Mouse (Mus musculus) brain, embryonic 18.5 days (tissue): ENCODE measurements around the gene Qprt.
"Not testable (repeated sequence)": the region's sequence is repeated elsewhere in the genome, so short reads cannot be mapped to it uniquely, and the experiment has no call there.

Experiments
- DNase-seq: peaks from one replicate; pipeline ENCODE4 v3.0.0-alpha.2; 2012; ENCODE audit warnings: low read depth, low spot score

Qprt gene

GRCm38 (mm10) chr7:127098521-127098920 is 23.5 kb downstream of the Qprt start:
- DNase-seq = no peak

- DNase-seq = no peak
Observed at GRCm38 (mm10) chr7:127096456-127096855, 25.6 kb downstream of the Qprt start.

DNA sequence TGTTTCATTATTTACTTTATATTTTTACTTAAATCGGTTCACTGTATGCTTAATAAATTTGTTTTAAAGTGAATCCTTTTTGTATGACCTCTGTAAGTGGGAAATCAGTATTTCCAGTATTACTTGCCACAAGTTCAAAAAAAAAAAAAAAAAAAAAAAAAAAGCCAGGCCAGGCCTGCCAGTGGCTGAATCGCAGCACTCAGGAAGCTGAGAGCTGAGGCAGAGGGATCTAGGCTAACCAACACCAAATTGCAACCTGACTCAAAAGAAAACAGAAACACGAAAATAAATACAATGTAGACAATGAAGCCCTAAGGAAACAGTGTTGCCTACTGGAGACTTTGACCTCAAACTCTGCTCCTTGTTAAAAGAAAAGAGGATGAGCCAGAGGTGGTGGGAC is 28.1 kb downstream of the Qprt start:
- no peak for DNase-seq

DNA sequence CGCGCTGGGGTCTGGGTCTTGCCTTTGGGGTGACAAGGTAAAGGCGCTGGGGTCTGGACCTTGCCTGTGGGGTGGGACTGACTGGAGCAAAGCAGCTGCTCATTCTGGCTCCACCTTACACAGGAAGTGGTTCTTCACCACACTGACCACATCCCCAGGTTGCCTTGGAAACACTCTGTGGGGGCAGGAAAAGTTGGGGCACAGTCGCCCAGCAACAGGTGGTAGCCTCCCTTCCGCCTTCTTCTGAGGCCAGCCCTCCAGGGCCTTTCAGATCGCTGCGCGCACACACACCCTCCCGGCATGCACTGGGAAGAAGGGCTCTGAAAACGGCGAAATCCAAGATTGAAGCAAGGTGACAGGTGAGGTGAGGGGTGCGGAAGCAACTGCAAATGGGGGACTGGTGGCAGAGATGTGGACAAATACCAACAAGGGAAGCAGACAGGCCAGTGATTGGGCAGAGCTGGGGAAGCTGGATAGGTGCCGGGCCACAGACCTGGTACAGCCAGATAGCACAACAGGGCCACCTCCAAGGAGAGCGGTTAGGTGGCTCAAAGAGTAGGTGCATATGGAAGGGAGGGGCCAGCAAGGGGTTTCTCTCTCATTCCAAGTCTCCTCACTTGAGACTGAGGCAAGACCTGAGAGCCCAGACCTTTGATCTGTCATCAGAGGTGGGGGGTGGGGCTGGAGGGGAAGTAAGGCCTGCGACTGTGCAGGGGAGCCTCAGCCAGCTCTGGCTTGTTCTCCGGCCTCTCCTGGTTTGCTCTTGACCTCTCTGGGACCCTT is 30.7 kb downstream of the Qprt start, which contains the start of gene AI467606:
AI467606 (plus strand) TSS at position 246 of the 783 bp plus-strand sequence.
- no peak for DNase-seq

DNA sequence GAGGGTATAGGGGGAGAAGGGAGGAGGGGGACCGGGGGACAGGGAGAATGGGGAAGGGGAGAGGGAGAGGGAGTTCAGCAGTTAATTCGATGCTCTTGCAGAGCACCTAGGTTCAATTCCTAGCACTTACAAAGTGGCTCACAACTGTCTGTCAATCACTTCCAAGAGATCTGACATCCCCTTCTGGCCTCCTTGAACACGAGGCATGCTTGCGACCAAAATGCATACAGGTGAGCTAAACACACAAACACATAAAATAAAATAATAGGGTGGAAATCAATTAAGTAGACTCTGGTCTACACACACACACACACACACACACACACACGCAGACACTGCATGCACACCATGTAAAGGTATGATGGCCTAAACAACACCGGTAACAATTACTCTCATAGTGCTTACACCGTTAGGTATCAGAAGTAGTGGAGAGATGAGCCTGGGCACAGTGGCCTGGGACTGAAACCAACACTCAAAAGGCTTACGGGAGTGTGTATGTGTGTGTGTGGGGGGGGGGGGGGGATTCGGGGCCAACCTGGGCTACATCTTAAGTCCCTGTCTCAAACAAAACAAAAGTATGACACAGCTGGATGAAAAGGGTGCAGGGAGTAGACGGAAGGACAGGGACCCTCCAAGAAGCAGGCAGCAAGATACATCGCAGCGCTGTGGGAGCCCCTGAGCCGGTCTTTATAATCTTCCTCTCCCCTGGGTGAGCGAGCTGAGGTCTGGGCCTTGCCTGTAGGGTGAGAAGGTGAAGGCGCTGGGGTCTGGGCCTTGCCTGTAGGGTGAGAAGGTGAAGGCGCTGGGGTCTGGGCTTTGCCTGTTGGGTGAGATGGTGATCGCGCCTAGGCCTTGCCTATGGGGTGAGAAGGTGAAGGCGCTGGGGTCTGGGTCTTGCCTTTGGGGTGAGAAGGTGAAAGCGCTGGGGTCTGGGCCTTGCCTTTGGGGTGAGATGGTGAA is 31.6 kb downstream of the Qprt start:
- no peak for DNase-seq

DNA sequence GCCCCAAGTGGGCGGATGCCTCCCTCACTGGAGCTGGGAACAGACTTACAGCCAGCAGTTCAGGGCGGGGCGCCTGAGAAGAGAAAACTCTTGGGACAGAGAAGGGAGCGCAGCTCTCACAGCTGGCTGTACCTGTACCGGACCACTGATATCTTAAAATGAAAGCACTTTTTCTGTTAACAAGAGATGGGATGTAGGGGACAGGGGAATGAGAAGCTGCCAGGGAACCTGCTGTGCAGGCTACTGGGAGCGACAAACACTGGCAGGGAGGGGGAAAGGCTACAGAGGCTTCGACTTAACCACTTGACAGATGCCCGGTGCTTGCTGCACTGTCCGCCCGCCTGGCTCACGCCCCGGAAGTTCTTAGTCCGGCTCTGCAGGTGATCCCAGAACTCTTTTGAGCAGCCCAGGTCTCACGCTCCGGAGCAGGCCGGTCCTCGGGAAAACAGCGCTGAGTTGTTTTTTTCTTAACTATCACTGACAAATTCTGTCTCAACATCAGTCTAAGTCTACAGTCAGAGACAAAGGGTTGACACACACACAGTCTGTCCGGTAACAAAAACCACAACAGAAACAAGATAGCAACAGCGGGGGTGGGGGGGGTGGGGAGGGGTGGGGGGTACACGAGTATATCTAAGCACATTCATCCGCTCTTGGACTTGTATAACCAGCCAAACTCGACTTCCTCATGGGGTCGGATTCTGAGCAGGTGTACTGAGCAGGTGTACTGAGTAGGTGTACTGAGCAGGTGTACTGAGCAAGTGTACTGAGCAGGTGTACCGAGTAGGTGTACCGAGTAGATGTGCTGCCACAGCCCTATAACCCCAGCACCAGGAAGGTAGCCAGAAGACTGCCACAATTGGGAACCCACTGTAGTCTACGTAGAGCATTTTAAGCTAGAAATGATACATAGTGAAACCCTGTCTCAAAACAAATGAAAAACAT is 32.9 kb downstream of the Qprt start:
- no peak for DNase-seq

DNA sequence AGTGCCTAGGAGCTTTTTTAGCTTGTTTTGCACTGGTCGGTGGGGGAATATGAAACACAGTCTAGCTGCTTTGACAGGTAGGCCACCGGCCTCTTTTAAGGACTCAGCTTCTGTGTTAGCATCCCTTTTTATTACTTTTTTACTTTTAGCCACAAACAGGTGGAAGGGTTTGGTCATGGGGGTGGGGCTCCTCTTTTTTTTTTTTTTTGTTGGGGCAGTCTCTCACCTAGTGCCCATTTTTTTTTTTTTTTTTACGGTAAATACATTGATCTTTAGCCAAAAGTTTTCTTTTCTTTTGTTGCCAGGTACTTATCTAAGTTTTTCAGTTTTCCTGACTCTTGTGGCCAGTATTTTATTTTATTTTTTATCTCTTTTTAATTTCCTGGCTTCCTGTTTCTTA is 33.9 kb downstream of the Qprt start:
- no peak for DNase-seq

GRCm38 (mm10) chr7:127087278-127088010 is 34.6 kb downstream of the Qprt start, which contains the start of gene Zg16:
TSS of gene Zg16 (minus strand) at chr7:127087328.
- not testable (repeated sequence) for DNase-seq

DNA sequence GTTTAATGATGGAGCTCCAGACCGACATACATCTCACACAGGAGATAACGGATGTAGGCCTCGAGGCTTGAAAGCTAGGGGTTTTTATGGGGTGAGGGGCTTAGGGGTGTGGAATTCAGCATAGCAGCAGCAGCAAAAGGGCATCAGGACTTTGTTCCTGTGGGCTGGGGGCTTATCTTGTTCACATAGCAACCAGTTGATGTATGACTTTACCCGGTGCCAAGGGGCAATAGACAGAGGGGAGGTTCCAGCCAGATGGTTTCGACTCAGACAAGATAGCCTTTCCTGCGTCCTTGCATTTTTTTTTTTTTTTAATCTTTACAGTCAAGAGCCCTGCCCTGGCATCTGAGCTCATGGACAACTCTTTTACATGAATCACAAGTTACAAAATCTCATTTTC is 36.3 kb downstream of the Qprt start:
- not testable (repeated sequence) for DNase-seq

DNA sequence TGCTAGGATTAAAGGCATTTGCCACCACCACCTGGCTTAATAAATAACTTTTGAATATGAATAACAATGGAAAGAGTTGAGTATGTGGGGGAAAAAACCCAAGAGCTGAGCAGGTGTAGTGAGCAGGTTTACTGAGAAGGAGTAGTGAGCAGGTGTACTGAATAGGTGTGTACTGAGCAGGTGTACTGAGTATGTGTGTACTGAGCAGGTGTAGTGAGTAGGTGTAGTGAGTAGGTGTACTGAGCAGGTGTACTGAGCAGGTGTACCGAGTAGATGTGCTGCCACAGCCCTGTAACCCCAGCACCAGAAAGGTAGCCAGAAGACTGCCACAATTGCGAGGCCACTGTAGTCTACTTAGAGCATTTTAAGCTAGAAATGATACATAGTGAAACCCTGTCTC is 37.2 kb downstream of the Qprt start:
- DNase-seq = no peak

GRCm38 (mm10) chr7:127083689-127084088 is 38.3 kb downstream of the Qprt start:
- no peak for DNase-seq

DNA sequence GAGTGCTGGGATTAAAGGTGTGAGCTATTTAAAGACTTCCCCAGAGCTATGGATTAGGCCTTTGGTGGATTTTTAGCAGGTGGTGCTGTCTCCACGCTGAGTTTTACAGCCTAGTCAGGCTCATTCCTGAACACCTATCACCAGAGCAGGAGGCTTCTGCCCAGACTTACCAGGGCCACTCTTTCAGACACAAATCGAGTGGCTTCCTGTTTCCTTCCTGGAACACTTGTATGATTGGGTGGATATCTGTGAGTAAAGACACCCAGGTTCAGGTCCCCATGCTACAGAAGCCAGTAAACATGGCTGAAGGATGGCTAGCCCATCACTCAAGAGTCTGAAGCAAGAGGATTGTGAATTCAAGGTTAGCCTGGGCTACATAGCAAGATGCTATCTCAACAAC is 39.0 kb downstream of the Qprt start:
- DNase-seq = no peak

DNA sequence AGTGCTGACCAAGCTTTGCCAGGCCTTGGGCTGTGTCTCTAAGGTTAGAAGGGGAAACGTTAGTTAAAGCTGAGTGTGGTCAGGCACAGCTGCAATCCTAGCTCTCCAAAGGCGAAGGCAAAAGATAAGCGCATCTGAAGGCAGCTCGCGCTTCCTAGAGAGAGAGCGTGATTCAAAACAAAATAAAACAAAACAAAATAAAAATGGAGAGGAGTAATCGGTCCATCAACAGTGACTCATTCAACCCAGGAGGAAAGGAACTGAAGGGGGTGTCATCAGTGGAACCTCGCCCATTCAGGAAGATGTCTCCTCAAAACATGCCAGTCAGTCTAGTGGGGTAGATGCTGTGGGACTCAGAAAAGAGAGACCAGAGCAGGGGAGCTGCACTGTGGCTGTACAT is 39.8 kb downstream of the Qprt start:
- no peak for DNase-seq

DNA sequence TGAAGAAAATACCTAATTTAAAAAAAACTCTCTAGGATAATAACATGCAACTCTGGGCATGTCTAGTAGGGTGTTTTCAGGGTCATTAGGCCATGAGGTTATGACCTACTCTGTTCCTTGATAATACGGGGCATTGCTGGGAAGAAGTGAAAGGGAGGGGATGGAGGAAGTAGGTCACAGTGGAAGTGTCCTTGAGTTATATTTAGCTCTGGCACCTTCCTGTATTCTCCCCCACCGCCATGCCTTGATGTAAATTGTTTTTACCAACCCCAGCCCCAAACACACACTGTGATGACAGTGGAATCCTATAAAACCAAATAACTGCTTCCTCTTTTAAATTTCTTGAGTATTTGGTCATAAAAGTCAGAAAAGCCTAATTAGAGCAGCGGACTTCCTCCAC is 42.0 kb downstream of the Qprt start:
- no peak for DNase-seq

GRCm38 (mm10) chr7:127077692-127078091 is 44.3 kb downstream of the Qprt start:
- no peak for DNase-seq

- DNase-seq = no peak
Observed at GRCm38 (mm10) chr7:127076188-127076587, 45.8 kb downstream of the Qprt start.

- DNase-seq = no peak
Observed at GRCm38 (mm10) chr7:127073221-127073620, 48.8 kb downstream of the Qprt start.

GRCm38 (mm10) chr7:127070871-127071413 is 51.1 kb downstream of the Qprt start:
- DNase-seq = no peak

DNA sequence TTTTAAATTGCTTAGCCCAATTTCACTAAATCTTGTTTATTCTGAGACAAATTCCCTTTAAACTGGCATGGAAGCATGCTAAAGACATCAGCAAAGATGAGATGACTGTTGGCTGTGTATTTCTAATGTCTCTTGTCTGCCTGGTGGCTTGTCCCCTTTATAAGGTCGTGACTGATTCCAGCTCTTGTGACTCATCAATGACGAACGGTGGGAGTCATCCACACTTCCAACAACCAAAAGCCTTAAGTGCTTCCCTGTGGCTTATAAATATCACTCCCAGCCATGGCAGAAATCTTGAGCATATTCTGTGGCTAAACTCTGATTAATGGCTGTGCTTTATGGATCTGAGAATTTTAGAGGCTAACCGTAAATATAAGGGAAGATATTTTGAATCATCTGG is 55.7 kb downstream of the Qprt start:
- no peak for DNase-seq

DNA sequence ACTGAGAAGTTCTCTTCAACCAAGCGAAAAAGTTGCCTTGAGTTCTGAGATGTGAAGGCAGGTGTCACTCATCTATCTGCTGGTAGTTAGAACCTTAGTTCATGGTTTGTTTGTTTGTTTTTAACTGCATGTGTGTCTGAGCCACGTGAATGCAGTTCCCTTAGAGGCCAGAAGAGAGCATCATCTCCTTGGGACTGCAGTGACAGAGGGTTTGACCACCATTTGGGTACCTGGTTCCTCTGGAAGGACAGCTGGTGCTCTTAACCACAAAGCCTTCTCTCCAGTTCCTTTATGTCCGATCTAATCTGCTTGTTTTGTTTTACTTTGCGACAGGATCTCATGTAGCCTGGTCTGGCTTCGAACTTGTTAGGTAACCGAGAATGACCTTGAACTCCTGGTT is 56.5 kb downstream of the Qprt start:
- no peak for DNase-seq
